Mouse (Mus musculus) gastrocnemius, postnatal 10 days (tissue): ENCODE data around the gene Crtap. TPM values are rescaled to one million over a fixed set of nuclear protein-coding genes. Genes with fewer than 3 reads are reported as not detected.
A peak's percentile ranks its signal among the peaks of the same experiment; 100 is the strongest.

Experiments
- DNase-seq: peaks from one replicate; pipeline ENCODE4 v3.0.0; 2021; ENCODE audit warnings: mixed read lengths
- long read RNA-seq, 2 experiments: library from polyadenylated mRNA; stranded (forward); transcript quantifications; one replicate each; pipeline ENCODE4 v2.0.0; 2021
- total RNA-seq, 2 experiments: library from RNA; stranded (reverse); gene quantifications; 2 replicates each; pipeline ENCODE4 v1.2.3; 2021

Crtap gene
- total RNA-seq, result 10 to 100 TPM; 68.2 to 81.9 TPM
- long read RNA-seq, experiment 1, transcript Crtap-201 (7 exons, 1,674 nt), result major isoform, 83 of 88 reads
- long read RNA-seq, experiment 1, partial matches to known transcripts, result 3 of 88 reads
- long read RNA-seq, experiment 1, other reads (novel, unspliced or antisense), result 2 of 88 reads
- long read RNA-seq, experiment 2, transcript Crtap-201 (7 exons, 1,674 nt), result major isoform, 77 of 84 reads
- long read RNA-seq, experiment 2, partial matches to known transcripts, result 4 of 84 reads
- long read RNA-seq, experiment 2, other reads (novel, unspliced or antisense), result 3 of 84 reads

GRCm38 (mm10) chr9:114389905-114390748 lies at the start of gene Crtap:
Gene Crtap, minus strand, starts transcription at chr9:114390675.
- peak; percentile 62 for DNase-seq

- no peak for DNase-seq
Measured at GRCm38 (mm10) chr9:114435668-114436067, 45.2 kb upstream of the Crtap start.

- DNase-seq, result no peak
Measured at GRCm38 (mm10) chr9:114428103-114428834, 37.8 kb upstream of the Crtap start.

- DNase-seq, result no peak
Measured at GRCm38 (mm10) chr9:114427425-114427824, 37.0 kb upstream of the Crtap start.

GRCm38 (mm10) chr9:114426201-114426600 lies 35.7 kb upstream of the Crtap start:
- no peak for DNase-seq

GRCm38 (mm10) chr9:114425576-114425975 lies 35.1 kb upstream of the Crtap start:
- no peak for DNase-seq

- no peak for DNase-seq
Measured at GRCm38 (mm10) chr9:114421797-114422196, 31.3 kb upstream of the Crtap start.

- DNase-seq, result no peak
Measured at GRCm38 (mm10) chr9:114421045-114421444, 30.6 kb upstream of the Crtap start.

GRCm38 (mm10) chr9:114420443-114420842 lies 30.0 kb upstream of the Crtap start:
- DNase-seq, result no peak

GRCm38 (mm10) chr9:114418187-114418586 lies 27.7 kb upstream of the Crtap start:
- peak; percentile 39 for DNase-seq

GRCm38 (mm10) chr9:114416646-114417517 lies 26.4 kb upstream of the Crtap start:
- DNase-seq, result no peak

GRCm38 (mm10) chr9:114415701-114416100 lies 25.2 kb upstream of the Crtap start:
- peak; percentile 52 for DNase-seq

GRCm38 (mm10) chr9:114413866-114414265 lies 23.4 kb upstream of the Crtap start:
- no peak for DNase-seq

- no peak for DNase-seq
Measured at GRCm38 (mm10) chr9:114412406-114412805, 21.9 kb upstream of the Crtap start.

GRCm38 (mm10) chr9:114411295-114411694 lies 20.8 kb upstream of the Crtap start:
- DNase-seq, result no peak

- DNase-seq, result no peak
Measured at GRCm38 (mm10) chr9:114410313-114410862, 19.9 kb upstream of the Crtap start.

- DNase-seq, result no peak
Measured at GRCm38 (mm10) chr9:114407676-114408075, 17.2 kb upstream of the Crtap start.

- DNase-seq, result no peak
Measured at GRCm38 (mm10) chr9:114401685-114402080, 11.2 kb upstream of the Crtap start.

- peak; percentile 77 for DNase-seq
Measured at GRCm38 (mm10) chr9:114400949-114401684, 10.6 kb upstream of the Crtap start, which contains the start of the genes Glb1 and Tmppe. Gene Glb1, plus strand, starts transcription at chr9:114401076. Gene Tmppe, plus strand, starts transcription at chr9:114401105.

GRCm38 (mm10) chr9:114400588-114400948 lies 10.1 kb upstream of the Crtap start:
- no peak for DNase-seq

GRCm38 (mm10) chr9:114399680-114400079 lies 9.2 kb upstream of the Crtap start:
- no peak for DNase-seq
